Mouse (Mus musculus) CH12F3 (cell line): Measurements from ENCODE around the gene Cyp2s1.

Experiments used
- in situ Hi-C: fragments of 300-500 bp; cut with MboI; formaldehyde crosslinking; loops from 2 replicates; pipeline ENCODE4 v1.14.3; 2020; ENCODE audit warnings: low sequenced_read_pairs

The Cyp2s1 gene

DNA sequence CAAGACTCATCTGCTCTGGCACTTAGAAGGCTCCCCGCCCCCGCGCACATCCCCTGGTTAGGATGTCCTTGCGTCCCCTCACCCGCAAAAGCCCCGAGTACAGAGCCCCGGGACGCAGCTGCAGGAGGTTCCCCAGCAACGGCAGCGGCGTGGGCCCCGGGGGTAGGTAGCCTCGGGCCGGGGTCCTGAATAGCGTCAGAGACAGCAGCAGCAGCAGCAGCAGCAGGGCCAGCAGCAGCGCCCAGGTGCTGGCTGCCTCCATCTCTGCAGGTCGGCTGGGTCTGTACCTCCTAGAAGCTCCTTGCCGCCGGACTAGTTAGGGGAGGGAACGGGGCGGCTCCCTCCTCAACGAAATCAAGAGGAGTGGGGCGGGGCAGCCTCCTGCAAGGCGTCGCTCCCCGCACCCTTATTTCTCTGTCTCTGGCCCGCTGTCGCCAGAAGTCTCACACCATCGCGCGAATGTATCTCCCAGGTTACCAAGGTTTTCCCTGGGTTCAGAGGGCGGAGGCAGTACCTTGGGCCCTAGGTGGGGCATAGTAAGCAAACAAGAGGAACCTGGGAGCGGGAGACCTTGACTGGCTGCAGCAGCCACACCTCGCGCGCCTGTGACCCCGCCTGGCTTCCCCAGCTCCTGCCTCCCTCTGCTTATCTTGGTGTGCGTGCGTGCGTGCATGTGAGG, at the start of gene Cyp2s1:
Gene Cyp2s1, minus strand, starts transcription at position 673 of the 679 bp plus-strand sequence.
- in situ Hi-C loops: no loop called here

DNA sequence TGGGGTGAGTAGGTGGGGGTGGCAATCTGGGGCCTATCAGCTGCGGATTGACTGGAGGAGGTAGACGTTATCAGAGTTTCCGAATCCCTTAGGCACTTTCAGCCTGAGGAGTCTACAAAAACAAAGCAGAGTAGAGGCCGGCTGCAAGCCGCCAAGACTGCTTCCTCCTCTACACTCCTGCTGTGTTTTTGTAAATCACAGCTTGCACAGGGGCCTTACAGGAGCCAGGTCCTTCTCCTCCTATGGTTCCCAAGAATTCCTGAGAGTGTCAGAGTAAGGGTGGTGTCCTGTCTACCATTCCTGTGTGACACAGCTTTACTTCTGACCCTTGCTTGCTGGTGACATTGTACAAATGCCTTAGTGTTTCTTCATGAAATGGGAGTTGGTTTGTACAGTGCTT, 48.1 kb upstream of the Cyp2s1 start:
- in situ Hi-C loops: no loop called here

DNA sequence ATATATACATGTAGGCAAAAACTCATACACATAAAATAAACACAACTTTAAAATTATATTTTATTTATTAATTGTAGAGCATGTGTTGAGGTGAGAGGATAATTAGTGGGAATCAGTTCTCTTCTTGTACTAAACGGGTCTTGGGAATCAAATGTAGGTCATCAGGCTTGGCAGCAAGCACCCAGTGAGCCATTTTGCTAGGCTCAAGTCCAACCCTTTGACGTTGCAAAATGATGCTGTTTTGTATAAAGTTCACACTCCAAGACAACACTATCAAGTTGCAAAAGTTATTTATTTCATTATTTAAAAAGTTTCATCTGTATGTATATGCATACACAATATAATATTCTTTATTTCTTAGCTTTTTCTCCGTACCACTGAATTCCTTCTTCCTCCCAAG, 47.0 kb upstream of the Cyp2s1 start:
- in situ Hi-C loops: no loop called here

DNA sequence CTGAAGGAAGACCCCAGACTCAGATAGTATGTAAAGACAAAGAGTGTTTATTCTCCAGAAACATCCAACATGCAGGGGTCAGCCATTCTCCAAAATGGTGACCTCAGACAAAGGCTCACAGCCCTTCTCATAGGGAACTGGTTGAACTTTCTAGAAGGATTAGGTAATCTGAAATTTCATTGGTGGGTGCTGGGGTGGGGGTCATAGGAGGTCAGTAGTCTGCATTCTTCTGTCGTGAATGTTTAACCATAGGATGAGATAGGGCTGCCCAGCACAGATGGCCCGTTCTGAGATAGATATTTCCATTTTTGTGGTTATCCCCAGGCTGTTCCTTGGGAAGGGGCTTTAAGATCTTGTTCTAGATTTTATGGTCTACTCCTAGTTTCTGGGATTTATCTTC, 45.7 kb upstream of the Cyp2s1 start:
- in situ Hi-C loops: no loop called here

DNA sequence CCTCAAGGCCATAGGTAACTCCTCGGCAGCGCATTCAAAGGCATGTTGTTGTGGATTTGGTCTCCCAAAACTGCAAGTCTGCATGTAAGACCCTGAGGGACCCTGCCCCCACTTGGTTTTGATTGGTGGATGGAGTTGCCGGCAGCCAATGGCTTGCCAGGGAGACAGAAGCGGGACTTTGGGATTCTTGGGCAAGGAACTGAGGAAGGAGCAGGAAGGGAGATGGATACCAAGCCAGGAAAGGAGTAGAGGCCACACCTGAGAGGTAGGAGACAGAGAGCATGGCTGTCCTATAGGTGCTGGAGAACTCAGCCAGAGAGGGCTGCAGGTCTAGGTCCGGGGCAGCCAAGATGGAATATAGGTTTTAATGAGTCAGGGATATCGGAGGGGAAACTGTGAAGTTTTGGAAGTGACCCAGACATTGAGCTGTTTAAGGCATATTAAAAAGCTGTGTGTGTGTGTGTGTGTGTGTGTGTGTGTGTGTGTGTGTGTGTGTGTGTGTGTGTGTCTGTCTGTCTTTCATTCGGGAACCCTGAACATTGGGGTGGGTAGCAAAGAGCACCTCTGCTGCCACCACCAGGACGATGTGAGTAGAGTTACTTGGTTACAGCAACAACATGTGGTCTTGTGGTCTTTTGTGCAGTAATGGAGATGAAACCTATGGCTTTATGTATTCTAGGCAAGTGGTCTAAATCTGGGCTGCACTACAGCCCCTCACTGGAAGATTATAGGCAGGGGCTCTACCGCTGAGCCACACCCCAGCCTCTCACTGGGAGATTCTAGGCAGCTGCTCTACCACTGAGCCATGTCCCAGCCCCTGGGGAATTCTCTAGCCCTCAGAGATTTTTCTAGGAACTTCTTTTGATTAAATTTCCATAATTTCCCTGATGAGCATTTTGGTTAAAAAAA, 43.5 kb upstream of the Cyp2s1 start:
- in situ Hi-C loops: no loop called here

DNA sequence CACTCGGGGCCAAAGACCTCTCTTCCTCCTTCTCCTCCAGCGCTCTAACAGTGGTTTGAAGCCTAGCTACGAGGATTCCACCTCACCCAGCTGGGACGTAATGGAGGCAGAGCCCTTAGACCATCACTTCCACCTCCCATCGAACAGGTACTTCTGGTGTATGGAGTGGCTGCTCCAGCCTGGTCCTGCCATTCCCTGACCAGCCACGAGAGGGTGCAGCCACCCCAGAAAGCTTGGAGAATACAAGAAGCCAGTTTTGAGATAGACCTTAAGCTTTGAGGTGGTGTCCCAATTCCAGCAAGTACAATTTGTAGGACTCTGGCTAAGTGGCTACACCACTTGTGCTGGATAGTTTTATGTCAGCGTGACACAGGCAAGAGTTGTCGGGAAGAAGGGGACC, 38.4 kb upstream of the Cyp2s1 start:
- in situ Hi-C loops: no loop called here

DNA sequence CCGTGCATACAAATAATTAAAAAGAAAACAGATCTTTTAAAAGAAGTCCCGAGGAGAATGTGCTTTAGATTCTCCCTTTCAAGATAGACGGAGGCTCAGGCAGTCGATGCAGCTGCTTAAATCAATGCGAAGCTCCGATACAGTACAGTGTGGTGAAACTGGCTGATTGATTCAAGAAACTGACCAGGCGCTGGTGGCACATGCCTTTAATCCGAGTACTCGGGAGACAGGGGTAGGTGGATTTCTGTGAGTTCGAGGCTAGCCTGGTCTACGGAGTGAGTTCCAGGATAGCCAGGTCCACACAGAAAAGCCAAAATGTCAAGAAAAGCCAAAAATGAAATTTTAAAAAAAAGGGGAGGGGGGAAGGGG, 31.7 kb upstream of the Cyp2s1 start:
- in situ Hi-C loops: no loop called here

DNA sequence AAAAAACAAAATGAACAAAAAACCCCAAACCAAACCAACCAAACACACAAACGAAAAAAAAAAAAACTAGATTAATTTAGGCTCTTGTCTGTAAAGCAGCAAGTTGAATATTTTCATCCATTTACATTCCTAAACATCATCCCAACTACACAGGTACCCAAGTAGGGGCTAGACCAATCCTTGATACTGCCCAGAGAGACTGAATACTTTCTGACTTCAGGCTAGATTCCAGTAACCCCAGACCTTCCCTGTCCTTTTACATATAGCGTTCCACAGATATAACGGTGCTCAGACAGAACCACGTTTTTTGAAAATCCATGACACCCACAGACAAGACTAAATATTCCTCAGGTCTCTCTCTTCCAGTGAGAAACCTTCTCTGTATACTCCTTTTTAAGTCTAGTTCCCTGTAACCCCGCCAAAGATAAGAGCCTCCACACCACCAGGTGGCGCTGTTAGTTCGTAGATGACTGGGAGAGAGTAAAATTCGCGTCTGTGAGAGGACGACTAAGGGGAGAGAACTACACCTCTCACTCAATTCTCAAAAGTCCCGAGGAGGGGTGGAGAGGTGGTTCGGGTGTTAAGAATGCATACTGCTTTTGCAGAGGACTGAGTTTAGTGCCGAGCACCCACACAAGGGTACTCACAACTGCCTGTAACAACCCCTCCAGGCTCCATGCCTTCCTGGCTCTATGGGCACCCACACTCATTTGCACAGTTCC, 31.2 kb upstream of the Cyp2s1 start:
- in situ Hi-C loops: no loop called here

DNA sequence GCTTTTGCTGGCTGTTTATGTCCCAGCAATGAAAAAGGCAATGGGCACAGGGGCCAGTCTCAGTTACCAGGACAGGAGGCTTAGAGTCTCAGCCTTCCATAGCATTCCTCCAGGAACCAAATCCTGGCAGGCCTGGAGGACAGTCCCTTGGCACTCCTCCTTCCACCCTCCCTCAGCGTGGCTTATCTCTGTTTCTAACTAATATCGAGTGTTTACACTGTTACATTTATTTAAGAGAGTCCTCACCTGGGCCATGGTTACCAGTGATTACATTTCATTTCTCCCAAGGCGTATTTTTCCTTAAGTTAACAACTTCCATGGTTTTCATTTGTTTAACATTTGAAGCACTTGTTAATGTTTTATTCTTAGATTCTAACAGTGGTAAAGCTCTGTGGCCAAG, 28.2 kb upstream of the Cyp2s1 start:
- in situ Hi-C loops: no loop called here

DNA sequence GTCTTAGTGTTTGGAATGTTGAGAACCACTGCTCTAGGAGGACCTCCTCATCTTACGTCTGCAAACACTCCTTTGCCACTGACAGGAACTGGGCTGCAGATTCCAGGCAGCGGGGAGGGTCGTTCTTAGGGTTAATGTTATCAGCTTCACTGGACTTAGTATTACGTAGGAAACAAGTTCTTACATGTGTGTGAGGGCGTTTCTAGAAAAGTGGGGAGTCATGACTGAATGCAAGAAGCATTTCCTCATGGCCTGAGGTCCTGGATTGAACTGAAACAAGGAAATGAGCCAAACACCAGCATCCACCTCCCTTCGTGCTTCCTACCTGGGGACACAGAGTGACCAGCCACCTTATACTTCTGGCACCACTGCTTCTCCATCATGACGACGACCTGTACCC, 27.7 kb upstream of the Cyp2s1 start:
- in situ Hi-C loops: no loop called here

DNA sequence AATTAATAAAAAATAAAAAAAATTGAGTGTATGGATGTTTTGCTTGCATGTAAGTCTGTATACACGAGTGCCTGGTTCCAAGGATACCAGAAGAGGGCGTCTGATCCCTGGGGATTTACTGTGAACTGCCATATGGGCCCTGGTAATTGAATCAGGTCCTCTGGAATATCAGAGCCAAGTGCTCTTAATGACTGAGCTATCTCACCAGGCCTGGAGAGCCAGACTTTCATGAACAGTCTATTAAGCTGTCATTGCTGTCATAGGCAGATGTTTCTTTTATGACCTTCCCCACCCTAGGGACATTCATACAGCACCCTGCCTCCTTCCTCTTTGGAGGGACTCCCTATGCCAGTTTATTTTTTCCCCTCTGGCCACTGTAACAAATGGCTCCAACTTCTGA, 26.8 kb upstream of the Cyp2s1 start:
- in situ Hi-C loops: no loop called here

DNA sequence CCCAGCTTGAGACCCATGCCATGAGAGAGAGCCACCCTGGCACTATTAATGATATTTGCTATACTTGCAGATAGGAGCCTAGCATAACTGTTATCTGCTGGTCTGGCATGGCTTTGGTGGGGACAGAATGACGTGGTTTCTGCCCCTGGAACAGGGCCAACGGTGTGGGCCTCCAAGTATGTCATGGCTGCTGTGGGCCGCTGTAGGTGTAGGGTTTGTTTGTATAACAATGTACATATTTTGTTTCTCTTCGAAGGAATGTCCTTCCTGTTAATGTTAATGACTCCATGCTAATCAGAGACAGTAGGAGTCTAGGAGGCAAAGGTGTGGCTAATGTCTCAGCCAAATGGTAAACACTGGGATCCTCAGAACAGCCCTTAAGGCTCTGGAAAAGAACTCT, 24.2 kb upstream of the Cyp2s1 start:
- in situ Hi-C loops: no loop called here

DNA sequence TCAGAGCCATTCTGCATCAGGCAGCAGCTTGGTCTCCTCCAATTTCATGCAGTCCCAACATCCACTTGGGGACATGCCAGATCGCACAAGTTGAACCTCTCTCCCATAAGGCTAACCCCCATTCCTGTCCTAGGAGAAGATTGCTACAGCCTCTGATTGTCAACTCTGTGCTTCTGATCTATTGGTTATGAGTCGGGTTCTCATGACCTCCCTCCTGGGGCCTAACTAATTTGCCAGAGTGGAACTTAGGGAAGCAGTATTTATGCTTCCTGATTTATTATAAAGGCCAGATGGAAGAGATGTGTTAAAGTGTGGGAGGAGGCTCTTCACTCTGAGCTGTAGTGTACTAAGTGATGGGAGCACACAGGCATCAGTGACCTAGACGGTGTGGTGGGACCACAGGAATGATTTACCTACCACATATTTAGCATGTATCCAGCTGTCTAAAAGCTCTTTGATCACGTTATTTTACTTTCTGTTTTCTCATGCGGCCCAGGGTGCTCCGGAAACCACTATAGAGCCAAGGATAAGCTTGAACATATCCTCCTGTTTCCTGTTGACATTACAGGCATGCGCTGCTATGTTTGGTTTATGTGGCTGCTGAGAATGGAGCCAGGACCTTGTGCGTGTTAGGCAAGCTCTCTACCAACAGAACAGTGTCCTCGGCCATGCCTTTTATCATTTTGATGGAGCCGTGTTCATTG, 18.6 kb upstream of the Cyp2s1 start:
- in situ Hi-C loops: no loop called here

DNA sequence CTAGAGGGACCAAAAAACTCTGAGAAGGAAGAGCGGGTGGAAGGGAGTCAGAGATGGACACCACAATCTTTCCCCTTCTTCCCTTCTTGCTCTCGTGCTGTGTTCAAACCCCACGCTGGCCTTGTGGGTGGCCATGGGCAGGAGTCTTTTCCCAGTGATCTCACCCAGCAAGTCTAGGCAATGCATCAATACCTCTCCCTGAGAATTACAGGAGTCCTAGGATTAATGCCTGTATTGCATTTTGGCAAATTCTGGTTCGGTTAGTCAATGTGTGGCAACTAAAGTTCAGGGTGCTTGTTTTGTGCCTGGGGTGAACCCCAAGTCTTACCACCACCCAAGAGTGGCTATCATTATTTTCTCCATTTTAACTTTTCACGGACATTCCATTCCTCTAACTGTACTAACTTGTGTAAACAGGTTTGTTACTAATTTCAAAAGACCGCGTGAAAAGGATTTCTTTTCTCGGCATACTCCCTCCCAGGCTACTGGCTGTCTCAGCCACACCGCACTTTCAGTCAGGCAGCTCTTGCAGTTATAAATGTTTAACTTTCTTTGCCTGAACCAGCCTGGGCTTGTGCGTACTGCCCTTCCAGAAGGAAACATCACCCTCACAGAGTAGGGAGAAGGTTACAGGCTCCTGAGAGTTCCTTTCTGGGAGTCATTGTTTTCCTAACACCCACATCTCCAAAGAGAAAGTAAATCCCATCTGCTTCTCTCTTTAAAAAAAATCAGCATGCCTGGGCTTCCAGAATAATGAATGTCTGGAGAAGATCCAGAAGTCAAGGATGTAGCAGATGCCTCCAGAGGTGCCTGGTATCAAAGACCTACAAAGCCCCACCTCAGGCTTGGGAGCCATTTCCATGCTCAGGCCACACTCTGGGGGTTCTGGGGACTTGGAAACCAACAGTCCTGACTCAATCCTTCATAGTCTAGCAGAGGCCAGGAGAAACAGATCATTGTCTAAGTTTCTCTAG, 15.1 kb upstream of the Cyp2s1 start:
- in situ Hi-C loops: no loop called here

DNA sequence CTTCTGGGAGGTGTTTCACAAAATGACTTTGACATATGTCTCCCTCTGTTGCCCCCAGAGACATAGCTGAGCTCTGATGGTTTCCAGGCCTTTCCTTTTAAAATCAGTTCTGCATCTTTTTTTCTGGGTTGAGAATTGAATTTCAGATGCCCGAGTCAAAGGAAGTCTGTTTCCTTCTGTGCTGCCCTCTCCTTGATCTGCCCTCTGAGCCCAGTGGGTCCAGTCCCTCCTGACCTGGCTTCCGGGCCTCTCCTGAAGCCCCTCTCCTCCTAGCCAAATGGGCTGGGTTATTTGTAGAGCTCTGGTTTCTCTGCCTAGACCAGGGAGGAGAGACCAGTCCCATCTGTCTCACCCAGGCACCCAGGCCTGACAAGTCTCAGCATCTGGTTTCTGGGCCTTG, 13.5 kb upstream of the Cyp2s1 start:
- in situ Hi-C loops: no loop called here

DNA sequence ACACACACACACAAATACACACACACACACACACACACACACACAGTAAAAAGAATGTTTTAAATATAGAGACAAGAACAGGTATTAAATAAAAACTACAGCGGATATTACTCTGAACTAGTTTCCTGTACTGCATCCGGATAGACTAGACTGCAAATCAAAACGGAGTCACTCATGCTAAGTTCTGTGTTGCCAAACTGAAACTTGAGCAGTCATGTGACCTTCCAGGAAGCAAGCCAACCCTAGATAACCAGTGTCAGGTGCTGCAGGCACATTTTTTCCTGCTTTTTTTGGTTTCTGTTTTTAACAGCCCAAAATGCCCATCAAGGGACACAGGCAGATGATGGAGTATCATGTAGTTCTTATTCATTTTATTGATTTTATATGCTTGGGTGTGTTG, 10.5 kb upstream of the Cyp2s1 start:
- in situ Hi-C loops: no loop called here

DNA sequence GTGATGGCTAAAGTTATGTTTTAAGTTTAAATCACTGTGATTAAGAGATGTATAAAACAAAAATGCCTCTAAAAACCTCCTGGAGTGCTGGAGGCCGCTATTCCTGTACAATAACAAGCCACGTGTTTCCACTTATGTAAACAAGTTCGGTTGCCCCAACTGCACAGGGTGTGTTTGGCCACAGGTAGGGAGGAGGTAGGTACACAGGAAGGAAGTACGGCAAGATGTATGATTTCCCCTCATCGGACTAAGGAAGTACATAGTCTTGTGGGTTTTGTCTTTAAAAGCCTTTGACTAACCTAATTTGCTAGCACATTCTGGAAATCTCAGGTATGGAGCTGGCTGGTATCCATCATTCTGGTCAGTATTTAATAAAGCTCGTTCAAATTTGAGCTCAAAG, 9.3 kb upstream of the Cyp2s1 start:
- in situ Hi-C loops: no loop called here

DNA sequence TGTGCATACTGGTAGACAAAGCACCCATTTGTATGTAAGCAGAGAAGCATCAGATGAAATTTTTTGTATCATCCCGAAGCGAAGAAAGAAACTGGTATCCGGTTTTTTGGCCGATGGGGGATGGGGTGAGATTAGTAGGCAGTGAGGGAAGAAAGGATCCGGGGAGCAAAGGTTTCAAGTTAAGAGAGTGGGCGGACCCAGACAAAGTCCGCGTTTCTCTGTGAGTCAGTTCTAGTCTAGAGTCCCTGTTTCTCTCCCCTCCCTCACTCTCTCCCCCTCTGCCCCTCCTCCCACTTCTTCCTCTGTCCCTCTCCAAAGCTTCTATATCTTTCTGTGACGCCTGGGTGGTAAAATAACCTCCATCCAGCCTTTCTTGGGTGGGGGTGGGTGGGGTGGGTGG, 8.3 kb upstream of the Cyp2s1 start:
- in situ Hi-C loops: no loop called here

DNA sequence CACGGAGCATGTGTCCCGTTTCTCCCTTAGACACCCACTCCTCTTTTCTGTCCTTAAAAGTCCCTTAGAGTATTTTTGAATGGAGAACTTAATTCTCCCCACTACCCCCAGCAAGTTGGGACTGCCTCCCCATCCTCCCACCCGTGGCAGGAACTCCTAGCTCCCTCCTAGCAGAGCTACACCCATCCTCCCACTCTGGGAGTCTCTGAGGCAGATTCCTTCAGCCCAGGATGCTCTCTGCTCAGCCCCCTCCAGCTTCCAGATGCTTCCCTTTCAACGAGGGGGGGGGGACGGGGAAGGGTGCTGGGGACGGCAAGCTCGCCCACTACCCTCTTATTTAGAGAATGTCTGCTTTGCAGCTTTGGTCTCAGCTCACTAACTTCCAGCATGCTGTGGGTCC, 1.1 kb downstream of the Cyp2s1 start:
- in situ Hi-C loops: no loop called here

DNA sequence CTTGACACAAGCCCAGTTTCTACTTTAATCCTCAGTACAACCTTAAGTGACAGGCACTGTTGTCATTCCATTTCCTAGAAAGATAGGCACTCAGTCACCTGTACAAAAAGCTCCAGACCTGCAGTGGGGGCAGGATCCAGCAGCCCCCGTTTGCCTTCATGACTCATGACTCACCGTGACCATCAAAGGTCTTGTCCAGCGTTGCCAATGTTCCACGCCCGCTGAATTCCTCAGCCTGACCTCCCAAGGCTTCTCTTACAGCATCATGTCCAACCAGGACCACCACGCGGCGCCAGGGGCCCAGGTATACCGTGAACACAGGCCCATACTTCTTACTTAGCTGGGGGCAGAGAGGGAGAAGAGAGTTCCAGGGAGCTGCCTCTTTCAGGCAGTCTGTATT, 2.0 kb downstream of the Cyp2s1 start:
- in situ Hi-C loops: no loop called here
